Mouse (Mus musculus) embryonic facial prominence, embryonic 12.5 days (tissue): ENCODE measurements around the gene Gcdh. TPM values are rescaled to one million over a fixed set of nuclear protein-coding genes. Genes with fewer than 3 reads are reported as not detected.

Experiments used
- ATAC-seq: fragments of 200-750 bp; cut with Nextera tagmentation; 2 replicates; pipeline ENCODE4 v1.8.0; 2017; ENCODE audit not compliant: insufficient number of reproducible peaks, insufficient read depth, low FRiP score, low TSS enrichment
- H3K27ac ChIP-seq: fragments of 300-500 bp; sonication (generic); 2 replicates; pipeline ENCODE4 v1.5.1; 2016; ENCODE audit warnings: mild to moderate bottlenecking
- H3K27me3 ChIP-seq: fragments of 300-500 bp; sonication (generic); 2 replicates; pipeline ENCODE4 v1.6.1; 2016; ENCODE audit warnings: mild to moderate bottlenecking, moderate library complexity
- H3K36me3 ChIP-seq: fragments of 300-500 bp; sonication (generic); 2 replicates; pipeline ENCODE4 v1.6.1; 2016; ENCODE audit warnings: mild to moderate bottlenecking
- H3K4me1 ChIP-seq: fragments of 300-500 bp; sonication (generic); 2 replicates; pipeline ENCODE4 v1.6.1; 2016
- H3K4me2 ChIP-seq: fragments of 300-500 bp; sonication (generic); replicated peaks from 2 replicates; pipeline ENCODE4 v1.6.1; 2016; ENCODE audit warnings: mild to moderate bottlenecking, moderate library complexity
- H3K4me3 ChIP-seq: fragments of 300-500 bp; sonication (generic); 2 replicates; pipeline ENCODE4 v1.5.1; 2016; ENCODE audit warnings: mild to moderate bottlenecking
- H3K9ac ChIP-seq: fragments of 300-500 bp; sonication (generic); 2 replicates; pipeline ENCODE4 v1.6.1; 2016; ENCODE audit warnings: mild to moderate bottlenecking, moderate library complexity
- H3K9me3 ChIP-seq: fragments of 300-500 bp; sonication (generic); 2 replicates; pipeline ENCODE4 v1.6.1; 2016; ENCODE audit warnings: mild to moderate bottlenecking, moderate library complexity
- WGBS: fragments of 180-500 bp; shearing (Covaris S2); methylation state at CpG from one replicate; pipeline ENCODE4 v1.1.7; 2016; 5-methylcytosine and 5-hydroxymethylcytosine counted together
- polyA plus RNA-seq: library from polyadenylated mRNA; unstranded; fragments of >200 nt; fragmentation: Nextera tagmentation; extraction: Ambion mirVana; gene quantifications from 2 replicates; pipeline ENCODE4 v1.2.1, GENCODE M21; 2016

Gene Gcdh
- 44.3 and 45.2 TPM in 2 replicates for polyA plus RNA-seq

DNA sequence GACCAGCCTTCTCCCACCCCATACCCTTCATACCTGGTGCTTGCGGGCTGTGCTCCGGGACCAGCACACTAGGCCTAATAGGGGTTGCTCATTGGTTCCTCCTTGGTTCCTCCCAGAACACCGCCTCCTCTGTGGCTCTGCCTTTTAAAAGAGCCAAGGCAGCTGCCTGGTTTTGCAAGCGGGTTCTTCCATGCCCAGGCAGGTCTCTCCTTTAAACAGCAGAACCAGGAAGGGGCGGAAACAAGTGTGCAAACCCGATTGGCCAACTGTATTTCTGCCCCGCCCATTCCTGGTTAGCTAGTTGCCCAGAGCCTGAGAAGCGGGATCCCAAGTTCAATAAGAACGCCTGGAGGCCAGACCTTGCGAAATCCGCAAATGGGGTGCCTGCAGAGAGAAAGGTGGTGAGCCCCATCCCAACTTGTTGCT lies at the start of gene Gcdh:
Gene Gcdh (minus strand): TSS at position 213 of the 426 bp plus-strand sequence.
- peak; percentile 97 for ATAC-seq
- Histone ChIP-seq H3K9ac (peak within 1 kb of the TSS; percentile 76), H3K36me3 (peaks cover 24% of the 10 kb centered on the region), H3K4me1 (peaks cover 10% of the 10 kb centered on the region), H3K4me3 (peak within 1 kb of the TSS; percentile 82), H3K9me3 (no peaks in the 10 kb centered on the region), H3K27ac (no peak within 1 kb of the TSS), H3K27me3 (no peaks in the 10 kb centered on the region), H3K4me2 (peak within 1 kb of the TSS; percentile 89)
- 0% methylated on average over 11 of the region's 11 CpGs for WGBS

DNA sequence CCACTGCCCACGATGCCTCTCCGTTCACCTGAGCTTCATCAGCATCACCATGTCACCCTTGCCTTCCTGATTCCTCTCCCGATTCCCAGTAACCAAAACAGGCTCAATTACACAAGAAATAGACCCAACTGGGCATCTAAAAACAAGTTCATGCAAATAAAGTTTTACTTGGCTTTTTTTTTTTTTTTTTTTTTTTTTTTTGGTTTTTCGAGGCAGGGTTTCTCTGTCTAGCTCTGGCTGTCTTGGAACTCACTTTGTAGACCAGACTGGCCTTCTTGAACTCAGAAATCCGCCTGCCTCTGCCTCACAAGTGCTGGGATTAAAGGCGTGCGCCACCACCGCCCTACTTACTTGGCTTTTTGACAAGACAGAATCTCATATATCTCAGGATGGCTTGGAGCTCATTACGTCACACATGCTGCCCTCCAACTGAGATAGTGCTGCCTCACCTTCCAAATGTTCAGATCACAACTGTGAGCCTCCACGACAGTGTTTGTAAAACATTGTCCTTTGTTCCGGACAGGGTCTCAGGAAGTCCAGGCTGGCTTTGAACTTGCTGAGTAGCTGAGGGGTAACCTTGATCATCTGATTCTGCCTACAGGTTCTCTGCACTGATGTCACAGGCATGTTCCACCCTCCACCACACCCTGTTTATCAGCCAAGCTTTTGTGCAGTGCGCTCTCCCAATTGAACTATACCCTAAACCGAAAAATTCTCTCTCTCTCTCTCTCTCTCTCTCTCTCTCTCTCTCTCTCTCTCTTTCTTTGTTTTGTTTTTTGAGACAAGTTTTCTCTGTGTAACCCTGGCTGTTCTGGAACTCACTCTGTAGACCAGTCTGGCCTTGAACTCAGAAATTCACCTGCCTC lies 44.1 kb upstream of the Gcdh start:
- Histone ChIP-seq H3K4me2 (peak overlapping the region; percentile 74; the same call in 1 of the 2 replicates), H3K9me3 (no peaks in the 10 kb centered on the region), H3K4me3 (no peak overlapping the region; the same call in 1 of the 2 replicates), H3K27me3 (peaks cover 69% of the 10 kb centered on the region), H3K36me3 (no peaks in the 10 kb centered on the region), H3K9ac (no peak overlapping the region), H3K4me1 (peaks cover 16% of the 10 kb centered on the region), H3K27ac (no peak overlapping the region)
- 63% methylated on average over 13 of the region's 13 CpGs for WGBS
- no peak for ATAC-seq

DNA sequence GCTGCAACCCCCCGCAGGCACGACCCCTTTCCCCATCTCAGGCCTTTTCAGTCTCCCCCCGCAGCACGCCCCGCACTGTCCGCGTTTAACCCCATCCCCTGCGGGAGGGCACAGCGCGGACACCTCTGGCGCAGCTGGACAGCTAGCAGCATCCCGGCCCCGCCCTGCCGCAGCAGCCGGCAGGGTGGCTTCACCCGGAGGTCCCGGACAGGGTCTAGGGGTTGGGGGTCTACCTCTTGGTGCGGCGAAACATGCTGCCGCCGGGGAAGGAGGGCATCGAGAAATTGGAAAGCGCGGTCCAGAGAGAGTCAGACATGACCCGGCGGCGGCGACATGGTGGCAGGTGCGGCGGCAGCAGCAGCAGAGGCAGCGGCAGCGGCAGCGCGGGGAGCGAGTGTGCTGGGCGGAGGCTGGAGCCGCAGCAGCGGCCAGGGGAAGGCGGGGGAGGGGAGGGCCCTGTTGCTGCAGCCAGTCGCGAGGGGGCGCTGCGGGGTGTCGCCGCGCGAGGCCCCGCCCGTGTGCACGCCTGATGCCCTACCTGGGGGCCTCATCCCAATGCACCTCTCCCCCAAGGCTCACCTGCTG lies 43.3 kb upstream of the Gcdh start, which contains the start of gene Mast1:
Gene Mast1 (minus strand): TSS at position 398 of the 585 bp plus-strand sequence.
- no peaks in the 10 kb centered on the region for H3K9me3 ChIP-seq
- ATAC-seq = no peak
- peaks cover 16% of the 10 kb centered on the region for H3K4me1 ChIP-seq
- peak within 1 kb of the TSS; percentile 41 for H3K9ac ChIP-seq
- peaks cover 68% of the 10 kb centered on the region for H3K27me3 ChIP-seq
- peak within 1 kb of the TSS; percentile 44 for H3K4me3 ChIP-seq
- peak within 1 kb of the TSS; percentile 74 for H3K4me2 ChIP-seq
- no peaks in the 10 kb centered on the region for H3K36me3 ChIP-seq
- no peak within 1 kb of the TSS for H3K27ac ChIP-seq
- under 1% methylated on average over 46 of the region's 50 CpGs for WGBS

DNA sequence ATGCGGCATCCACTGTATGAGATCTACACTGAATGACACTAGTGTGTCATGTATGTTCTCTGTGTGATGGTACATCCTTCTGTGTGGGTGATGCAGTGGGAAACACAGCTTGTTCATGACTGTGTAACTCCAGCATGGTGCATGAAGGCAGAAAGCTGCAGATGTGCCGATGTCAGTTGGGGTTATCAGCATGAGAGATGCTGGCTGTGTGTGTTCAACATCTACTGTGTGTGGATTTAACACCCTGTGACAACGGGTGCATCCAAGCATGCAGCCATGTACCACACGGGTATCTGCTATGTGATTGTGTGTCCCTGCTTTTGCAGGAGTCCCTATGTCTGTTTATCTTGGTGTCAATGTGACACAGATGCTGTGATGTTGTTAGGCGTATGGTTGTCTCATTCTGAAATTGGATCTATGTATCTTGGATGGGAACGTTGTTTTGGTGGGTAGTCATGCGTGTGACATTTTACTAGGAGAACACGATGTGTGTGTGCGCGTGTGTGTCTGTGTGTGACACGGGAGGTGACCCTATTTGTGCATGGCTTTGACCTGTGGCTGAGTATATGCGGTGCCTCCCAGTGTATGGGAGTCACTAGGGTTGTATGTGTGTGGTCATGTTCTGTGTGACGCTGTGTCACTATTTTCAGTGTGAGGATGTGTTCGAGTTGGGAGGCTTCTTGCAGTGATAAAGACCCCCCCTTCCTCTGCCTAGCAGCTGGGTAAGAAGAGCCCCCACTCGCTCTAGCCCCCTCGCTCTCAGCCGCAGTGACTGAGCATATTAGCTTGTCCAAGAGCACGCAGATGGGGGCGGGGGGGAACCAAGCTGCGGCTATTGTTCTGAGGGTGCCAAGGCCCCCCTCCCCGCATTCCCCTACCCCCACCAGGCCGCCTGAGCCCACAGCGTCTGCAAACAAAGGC lies 42.6 kb upstream of the Gcdh start:
- H3K9ac ChIP-seq = peak overlapping the region; percentile 41; the same call in 1 of the 2 replicates
- peaks cover 16% of the 10 kb centered on the region for H3K4me1 ChIP-seq
- ATAC-seq = no peak
- H3K36me3 ChIP-seq = no peaks in the 10 kb centered on the region
- no peaks in the 10 kb centered on the region for H3K9me3 ChIP-seq
- H3K27me3 ChIP-seq = peaks cover 76% of the 10 kb centered on the region
- H3K4me2 ChIP-seq = peak overlapping the region; percentile 74
- peak overlapping the region; percentile 44 for H3K4me3 ChIP-seq
- WGBS = 24% methylated on average over 23 of the region's 23 CpGs
- no peak overlapping the region for H3K27ac ChIP-seq

DNA sequence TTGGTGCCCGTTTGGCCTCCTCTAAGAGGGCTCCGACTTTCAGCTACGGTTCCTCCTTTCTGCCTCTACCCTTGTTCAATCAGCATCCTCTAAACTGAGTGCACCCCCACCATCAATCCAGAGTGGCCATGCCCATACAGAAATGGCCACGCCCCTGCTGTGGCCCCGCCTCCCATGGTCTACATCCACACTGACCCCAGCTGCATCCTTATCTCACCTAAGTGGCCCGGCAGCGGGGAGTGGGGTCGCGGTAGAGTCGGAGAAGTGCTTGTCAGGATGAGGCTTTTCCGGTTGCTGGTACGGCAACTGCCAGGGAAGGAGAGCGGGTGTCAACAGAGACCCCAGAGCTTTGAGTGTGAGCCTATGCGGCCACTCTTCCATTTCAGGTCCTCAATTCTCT lies 41.8 kb upstream of the Gcdh start:
- peaks cover 16% of the 10 kb centered on the region for H3K4me1 ChIP-seq
- H3K4me3 ChIP-seq = peak overlapping the region; percentile 20
- peaks cover 75% of the 10 kb centered on the region for H3K27me3 ChIP-seq
- ATAC-seq = no peak
- peak overlapping the region; percentile 74; the same call in 1 of the 2 replicates for H3K4me2 ChIP-seq
- 3% methylated on average over 14 of the region's 14 CpGs for WGBS
- H3K9ac ChIP-seq = no peak overlapping the region
- no peaks in the 10 kb centered on the region for H3K9me3 ChIP-seq
- no peak overlapping the region for H3K27ac ChIP-seq
- no peaks in the 10 kb centered on the region for H3K36me3 ChIP-seq

DNA sequence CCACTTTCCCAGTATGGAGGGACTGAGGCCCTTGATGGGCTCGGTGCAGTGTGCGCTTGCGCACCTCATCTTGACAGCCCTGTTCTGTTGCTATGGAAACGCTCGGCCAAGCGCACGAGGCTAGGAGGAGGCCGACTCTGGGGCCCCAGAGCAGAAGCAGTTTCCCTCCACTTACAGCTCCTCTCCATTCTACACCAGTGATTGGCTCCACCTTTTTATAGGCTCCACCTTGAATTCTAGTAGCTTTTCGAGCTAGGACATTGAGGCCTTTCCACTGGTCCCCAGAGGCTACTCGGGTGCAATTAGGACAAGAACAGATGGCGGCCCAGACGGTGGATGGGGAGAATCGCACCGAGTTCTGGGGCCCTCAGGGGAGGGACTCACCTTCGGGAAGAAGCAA lies 41.1 kb upstream of the Gcdh start:
- peak overlapping the region; percentile 74; the same call in 1 of the 2 replicates for H3K4me2 ChIP-seq
- no peaks in the 10 kb centered on the region for H3K36me3 ChIP-seq
- no peaks in the 10 kb centered on the region for H3K9me3 ChIP-seq
- H3K27ac ChIP-seq = no peak overlapping the region
- peaks cover 78% of the 10 kb centered on the region for H3K27me3 ChIP-seq
- H3K4me3 ChIP-seq = peak overlapping the region; percentile 6; the same call in 1 of the 2 replicates
- peaks cover 16% of the 10 kb centered on the region for H3K4me1 ChIP-seq
- 2% methylated on average over 15 of the region's 15 CpGs for WGBS
- no peak overlapping the region for H3K9ac ChIP-seq
- peak; percentile 77 for ATAC-seq

DNA sequence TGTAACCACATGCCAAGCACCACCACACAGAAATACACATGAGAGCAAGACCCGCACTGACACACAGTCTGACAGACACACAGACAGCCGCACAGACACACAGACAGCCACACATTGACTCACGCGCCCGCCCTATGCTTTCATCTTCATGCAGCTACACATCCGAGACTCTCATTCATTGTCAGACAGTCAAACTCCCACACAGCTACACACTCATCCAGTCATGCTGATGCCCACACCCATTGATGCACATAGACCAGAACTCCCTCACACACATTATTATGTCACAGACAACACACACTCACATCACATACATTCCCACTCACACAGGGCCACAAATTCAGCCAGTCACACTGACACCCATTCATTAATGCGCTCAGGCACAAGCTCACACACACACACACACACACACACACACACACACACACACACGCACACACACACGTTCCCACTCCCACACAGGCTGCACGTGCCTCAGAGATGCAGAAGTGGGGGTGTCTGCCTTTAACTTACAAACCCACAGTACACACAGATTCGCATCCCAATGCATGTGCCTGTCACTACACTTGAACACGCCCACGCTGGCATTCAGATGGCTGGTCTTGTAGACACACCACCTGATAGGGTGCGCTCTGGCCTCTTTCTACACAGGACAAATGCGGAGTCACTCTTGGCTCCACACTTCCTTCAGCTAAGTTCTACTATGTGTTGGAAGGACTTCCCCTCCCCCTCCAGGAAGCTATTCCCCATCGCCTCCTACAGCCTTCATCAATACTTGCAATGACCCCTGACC lies 40.2 kb upstream of the Gcdh start:
- WGBS = 77% methylated on average over 16 of the region's 16 CpGs
- Histone ChIP-seq H3K27me3 (peaks cover 83% of the 10 kb centered on the region), H3K36me3 (no peaks in the 10 kb centered on the region), H3K9ac (no peak overlapping the region), H3K4me1 (peaks cover 16% of the 10 kb centered on the region), H3K9me3 (no peaks in the 10 kb centered on the region), H3K4me3 (no peak overlapping the region), H3K4me2 (no peak overlapping the region), H3K27ac (no peak overlapping the region)
- ATAC-seq = no peak

DNA sequence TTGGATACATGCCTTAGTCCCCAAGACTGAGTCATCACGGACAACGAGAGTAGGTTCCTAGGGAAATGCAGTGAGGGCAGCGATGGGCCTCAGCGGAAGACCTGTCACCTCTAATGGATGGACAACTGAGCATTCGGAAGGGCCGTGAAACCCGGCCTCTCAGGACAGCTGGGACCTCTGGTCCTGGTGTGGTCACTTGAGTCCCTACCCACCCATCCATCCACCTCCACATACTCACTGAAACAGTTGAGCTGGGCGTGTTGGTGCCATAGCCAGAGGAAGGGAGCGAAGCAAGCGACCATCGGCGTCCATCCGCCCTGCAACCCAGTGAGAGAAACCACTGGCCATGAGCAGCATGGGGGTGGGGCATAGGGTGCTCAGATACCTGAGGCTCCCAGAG lies 36.9 kb upstream of the Gcdh start:
- no peaks in the 10 kb centered on the region for H3K9me3 ChIP-seq
- H3K27me3 ChIP-seq = peaks cover 60% of the 10 kb centered on the region
- 83% methylated on average over 13 of the region's 13 CpGs for WGBS
- no peak overlapping the region for H3K4me2 ChIP-seq
- H3K27ac ChIP-seq = no peak overlapping the region
- H3K36me3 ChIP-seq = no peaks in the 10 kb centered on the region
- peaks cover 7% of the 10 kb centered on the region; the same call in 1 of the 2 replicates for H3K4me1 ChIP-seq
- no peak overlapping the region for H3K4me3 ChIP-seq
- no peak overlapping the region for H3K9ac ChIP-seq
- no peak for ATAC-seq

DNA sequence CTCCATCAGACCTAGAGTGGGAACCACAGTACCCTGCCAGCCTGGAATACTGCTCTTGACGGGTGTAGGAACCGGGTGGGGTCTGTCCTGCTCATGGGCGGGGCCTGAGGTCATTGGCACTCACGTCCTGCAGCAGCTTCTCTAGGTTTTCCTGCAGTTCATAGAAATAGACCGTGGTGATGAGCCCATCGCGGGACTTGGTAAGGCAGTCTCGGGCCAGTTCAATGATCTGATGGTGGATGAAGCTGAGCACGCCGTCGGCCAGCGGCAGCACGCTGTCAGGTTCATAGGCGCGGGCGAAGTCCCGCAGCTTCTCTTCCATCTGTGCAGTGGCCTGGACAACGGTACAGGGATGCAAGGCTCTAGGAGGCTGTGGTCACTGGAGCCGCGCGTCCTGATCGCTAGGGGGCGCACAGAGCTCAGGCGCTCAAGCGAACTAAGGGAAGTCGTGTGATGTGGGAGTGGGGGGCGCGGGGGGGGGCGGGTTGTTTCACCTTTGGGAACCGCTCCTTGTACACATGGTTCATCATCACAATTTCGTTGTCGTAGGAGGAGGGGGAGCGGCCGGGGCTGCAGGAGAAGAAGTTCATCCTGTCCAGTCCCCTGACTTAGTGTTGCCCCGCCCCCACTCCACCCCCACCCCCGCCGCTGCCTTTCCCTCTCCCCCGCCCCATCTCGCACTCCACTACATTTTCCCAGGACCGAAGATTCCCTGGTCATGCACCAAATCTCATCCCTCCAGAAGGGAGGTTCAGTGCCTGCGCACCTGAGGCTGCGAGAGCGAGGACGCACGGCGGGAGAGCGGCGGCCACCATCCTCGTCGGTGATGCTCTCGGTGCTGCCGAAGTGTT lies 35.0 kb upstream of the Gcdh start:
- H3K27ac ChIP-seq = no peak overlapping the region
- H3K27me3 ChIP-seq = peaks cover 41% of the 10 kb centered on the region
- no peaks in the 10 kb centered on the region for H3K36me3 ChIP-seq
- peak; percentile 66; the same call in 1 of the 2 replicates for ATAC-seq
- H3K9ac ChIP-seq = peak overlapping the region; percentile 31; the same call in 1 of the 2 replicates
- H3K4me2 ChIP-seq = peak overlapping the region; percentile 67
- H3K4me3 ChIP-seq = peak overlapping the region; percentile 36
- H3K9me3 ChIP-seq = no peaks in the 10 kb centered on the region
- WGBS = 4% methylated on average over 47 of the region's 52 CpGs
- no peaks in the 10 kb centered on the region for H3K4me1 ChIP-seq

DNA sequence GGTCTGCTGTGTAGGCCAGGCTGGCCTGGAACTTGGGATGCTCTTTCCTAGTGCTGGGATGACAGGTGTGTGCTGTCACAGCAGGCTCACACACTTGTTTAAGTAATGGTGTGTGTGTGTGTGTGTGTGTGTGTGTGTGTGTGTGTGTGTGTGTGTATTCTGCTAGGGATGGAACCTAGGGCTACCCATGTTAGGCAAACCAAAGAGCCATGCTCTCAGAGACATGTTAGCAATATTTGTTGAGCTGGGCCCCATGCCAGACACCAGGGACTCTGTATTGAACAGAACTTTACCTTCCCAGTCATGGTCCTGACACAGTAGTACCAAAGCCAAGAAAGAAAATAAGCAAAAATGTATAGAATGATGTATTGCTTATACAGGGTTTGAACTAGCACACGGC lies 33.8 kb upstream of the Gcdh start:
- Histone ChIP-seq H3K27me3 (peaks cover 39% of the 10 kb centered on the region), H3K4me3 (no peak overlapping the region), H3K27ac (no peak overlapping the region), H3K9me3 (no peaks in the 10 kb centered on the region), H3K4me1 (no peaks in the 10 kb centered on the region), H3K4me2 (no peak overlapping the region), H3K9ac (no peak overlapping the region), H3K36me3 (no peaks in the 10 kb centered on the region)
- no peak for ATAC-seq
- 92% methylated on average over 1 of the region's 1 CpGs for WGBS
